Mouse (Mus musculus) intestine, postnatal 0 days (tissue): ENCODE measurements at regions not wholly inside any gene's neighbourhood (a gene's known extent, or its start where the extent isn't known, plus 50 kb on each side); places are given as distances from the start of the nearest gene placed in this dataset.

Source experiments
- ATAC-seq: fragments of 200-750 bp; cut with Nextera tagmentation; 2 replicates; pipeline ENCODE4 v1.8.0; 2017; ENCODE audit warnings: mild to moderate bottlenecking, moderate TSS enrichment, moderate library complexity
- H3K27ac ChIP-seq: fragments of 300-500 bp; sonication (generic); 2 replicates; pipeline ENCODE4 v1.5.1; 2014; ENCODE audit warnings: mild to moderate bottlenecking, low read depth, low read length, moderate library complexity
- H3K27me3 ChIP-seq: fragments of 300-500 bp; sonication (generic); replicated peaks from 2 replicates; pipeline ENCODE4 v1.6.1; 2014; ENCODE audit warnings: low read length, mixed read lengths; ENCODE audit not compliant: control insufficient read depth, insufficient read depth
- H3K36me3 ChIP-seq: fragments of 300-500 bp; sonication (generic); 2 replicates; pipeline ENCODE4 v1.6.1; 2014; ENCODE audit warnings: mild to moderate bottlenecking, moderate library complexity; ENCODE audit not compliant: control insufficient read depth, insufficient read depth
- H3K4me1 ChIP-seq: fragments of 300-500 bp; sonication (generic); replicated peaks from 2 replicates; pipeline ENCODE4 v1.6.1; 2014; ENCODE audit warnings: antibody characterized with exemption, low read length, mixed read lengths; ENCODE audit not compliant: control insufficient read depth, insufficient read depth
- H3K4me2 ChIP-seq: fragments of 300-500 bp; sonication (generic); replicated peaks from 2 replicates; pipeline ENCODE4 v1.6.1; 2014; ENCODE audit warnings: low read depth, mild to moderate bottlenecking, moderate library complexity
- H3K4me3 ChIP-seq: fragments of 300-500 bp; sonication (generic); 2 replicates; pipeline ENCODE4 v1.5.1; 2014; ENCODE audit warnings: low read depth, low read length
- H3K9ac ChIP-seq: fragments of 300-500 bp; sonication (generic); 2 replicates; pipeline ENCODE4 v1.6.1; 2014; ENCODE audit warnings: mild to moderate bottlenecking, low read depth, low read length
- H3K9me3 ChIP-seq: fragments of 300-500 bp; sonication (generic); 2 replicates; pipeline ENCODE4 v1.6.1; 2016; ENCODE audit warnings: mixed run types; ENCODE audit not compliant: control insufficient read depth
- CTCF ChIP-seq: sonication (generic); IDR thresholded peaks from 2 replicates; pipeline ENCODE4 v1.5.1; 2016; ENCODE audit warnings: low read depth, mild to moderate bottlenecking, control low read depth, antibody characterized with exemption, moderate library complexity
- WGBS: fragments of 180-500 bp; shearing (Covaris S2); extraction: QIAGEN DNeasy Blood & Tissue Kit; methylation state at CpG from one replicate; pipeline ENCODE4 v1.1.7; 2014; 5-methylcytosine and 5-hydroxymethylcytosine counted together

- H3K9ac ChIP-seq, result no peak overlapping the region
- no peaks in the 10 kb centered on the region for H3K27me3 ChIP-seq
- H3K9me3 ChIP-seq, result no peaks in the 10 kb centered on the region
- H3K4me2 ChIP-seq, result no peak overlapping the region
- no peak for TF ChIP-seq CTCF
- no peaks in the 10 kb centered on the region for H3K36me3 ChIP-seq
- 77% methylated on average over 3 of the region's 3 CpGs for whole genome bisulfite sequencing
- ATAC-seq, result no peak
- no peaks in the 10 kb centered on the region for H3K4me1 ChIP-seq
- no peak overlapping the region for H3K4me3 ChIP-seq
- no peak overlapping the region for H3K27ac ChIP-seq
Measured at GRCm38 (mm10) chr17:73055197-73055596, 52.6 kb upstream of the Lclat1 start.

- H3K9ac ChIP-seq, result no peak overlapping the region
- no peak for TF ChIP-seq CTCF
- H3K4me2 ChIP-seq, result no peak overlapping the region
- no peak overlapping the region for H3K4me3 ChIP-seq
- no peaks in the 10 kb centered on the region for H3K27me3 ChIP-seq
- H3K9me3 ChIP-seq, result no peaks in the 10 kb centered on the region
- ATAC-seq, result no peak
- no peaks in the 10 kb centered on the region for H3K36me3 ChIP-seq
- H3K4me1 ChIP-seq, result no peaks in the 10 kb centered on the region
- no peak overlapping the region for H3K27ac ChIP-seq
- 74% methylated on average over 6 of the region's 6 CpGs for WGBS
Measured at GRCm38 (mm10) chr17:73055611-73056010, 52.2 kb upstream of the Lclat1 start.

- Histone ChIP-seq H3K9me3 (no peaks in the 10 kb centered on the region), H3K4me2 (no peak overlapping the region), H3K36me3 (no peaks in the 10 kb centered on the region), H3K4me1 (no peaks in the 10 kb centered on the region; the same call in 1 of the 2 replicates), H3K27me3 (no peaks in the 10 kb centered on the region), H3K9ac (no peak overlapping the region), H3K4me3 (no peak overlapping the region), H3K27ac (no peak overlapping the region)
- no peak for TF ChIP-seq CTCF
- WGBS, result 84% methylated on average over 2 of the region's 2 CpGs
- ATAC-seq, result no peak
Measured at GRCm38 (mm10) chr17:73056616-73057015, 51.2 kb upstream of the Lclat1 start.
